Mouse (Mus musculus): ENCODE measurements around the gene Gm35549. TPM values are rescaled to one million over a fixed set of nuclear protein-coding genes. Genes with fewer than 3 reads are reported as not detected.

Gm35549 gene
- polyA plus RNA-seq, 1 experiment from 2014 or later: 0.51 TPM

GRCm38 (mm10) chr9:122823374-122824017 is 20.3 kb downstream of the Gm35549 start:
- Histone ChIP-seq H3K4me3 (no peak overlapping the region), H3K36me3 (peaks cover 76% of the 10 kb centered on the region), H3K27ac (no peak overlapping the region)

GRCm38 (mm10) chr9:122815239-122815851 is 28.5 kb downstream of the Gm35549 start:
- H3K36me3 ChIP-seq: peaks cover 56% of the 10 kb centered on the region
- 90% methylated on average over 4 of the region's 4 CpGs for WGBS
- no peak for ATAC-seq (ENCODE audit: low FRiP score)

More at GRCm38 (mm10) chr9:122823374-122824017, 20.3 kb downstream of the Gm35549 start:
- Histone ChIP-seq H3K9ac (no peak overlapping the region), H3K4me2 (no peak overlapping the region), H3K4me1 (replicated peaks) (no peaks in the 10 kb centered on the region), H3K27me3 (no peaks in the 10 kb centered on the region), H3K9me3 (no peaks in the 10 kb centered on the region)
- ATAC-seq (ENCODE audit: low FRiP score): no peak
- 94% methylated on average over 5 of the region's 5 CpGs for WGBS

GRCm38 (mm10) chr9:122814775-122815174 is 29.1 kb downstream of the Gm35549 start:
- Histone ChIP-seq H3K9ac (no peak overlapping the region), H3K36me3 (peaks cover 55% of the 10 kb centered on the region), H3K27ac (no peak overlapping the region), H3K4me3 (no peak overlapping the region), H3K4me1 (replicated peaks) (no peaks in the 10 kb centered on the region), H3K27me3 (no peaks in the 10 kb centered on the region), H3K9me3 (no peaks in the 10 kb centered on the region), H3K4me2 (no peak overlapping the region)
- no peak for ATAC-seq (ENCODE audit: low FRiP score)
- WGBS: 94% methylated on average over 2 of the region's 2 CpGs

More at GRCm38 (mm10) chr9:122815239-122815851, 28.5 kb downstream of the Gm35549 start:
- Histone ChIP-seq H3K27ac (no peak overlapping the region), H3K4me1 (replicated peaks) (no peaks in the 10 kb centered on the region), H3K9me3 (no peaks in the 10 kb centered on the region), H3K4me2 (no peak overlapping the region), H3K27me3 (no peaks in the 10 kb centered on the region), H3K4me3 (no peak overlapping the region), H3K9ac (no peak overlapping the region)

DNA sequence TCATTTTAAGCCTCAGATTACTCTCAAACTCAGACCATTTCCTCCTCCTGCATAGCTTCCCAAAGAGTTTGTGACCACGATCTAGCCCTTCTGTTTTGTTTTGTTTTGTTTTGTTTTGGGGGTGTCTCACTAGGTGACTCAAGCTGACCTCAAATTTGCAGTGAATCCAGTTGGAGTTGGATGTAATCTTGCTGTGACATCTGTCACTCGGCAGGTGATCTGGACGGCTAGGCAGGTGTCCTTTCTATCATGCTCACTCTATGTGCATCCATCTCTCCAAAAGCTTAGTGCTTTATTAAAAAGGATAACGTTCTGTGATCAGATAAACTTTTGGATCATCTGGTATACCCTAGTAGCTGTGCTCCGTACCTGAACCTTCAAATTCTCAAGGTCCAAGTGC is 31.4 kb downstream of the Gm35549 start:
- H3K4me2 ChIP-seq: no peak overlapping the region
- no peaks in the 10 kb centered on the region for H3K9me3 ChIP-seq
- WGBS: 90% methylated on average over 5 of the region's 5 CpGs
- no peak overlapping the region for H3K4me3 ChIP-seq
- no peak overlapping the region for H3K27ac ChIP-seq
- H3K4me1 ChIP-seq (replicated peaks): no peaks in the 10 kb centered on the region
- no peak for ATAC-seq (ENCODE audit: low FRiP score)
- no peak overlapping the region for H3K9ac ChIP-seq
- peaks cover 49% of the 10 kb centered on the region for H3K36me3 ChIP-seq
- no peaks in the 10 kb centered on the region for H3K27me3 ChIP-seq

DNA sequence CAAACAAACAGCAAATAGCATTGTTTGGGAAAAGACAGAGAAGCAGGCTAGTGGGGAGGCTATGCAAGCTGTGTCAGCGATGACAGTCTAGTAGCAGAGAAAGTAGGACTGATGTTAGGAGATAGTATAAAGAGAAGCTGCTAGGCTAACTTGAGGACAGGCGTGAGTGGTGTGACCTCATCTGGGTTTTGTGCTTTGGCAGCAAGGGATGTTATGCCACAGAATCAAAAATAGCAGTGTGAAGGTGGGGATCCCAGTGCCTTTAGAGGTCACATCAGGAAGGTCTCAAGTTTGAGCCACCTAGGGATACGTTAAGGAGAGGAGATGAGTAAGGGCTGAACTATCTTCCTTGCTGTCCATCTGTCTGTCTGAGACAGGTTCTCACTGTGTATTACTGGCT is 33.6 kb downstream of the Gm35549 start:
- H3K27ac ChIP-seq: no peak overlapping the region
- peaks cover 33% of the 10 kb centered on the region for H3K36me3 ChIP-seq
- no peak for ATAC-seq (ENCODE audit: low FRiP score)
- H3K27me3 ChIP-seq: no peaks in the 10 kb centered on the region
- H3K9me3 ChIP-seq: no peaks in the 10 kb centered on the region
- no peak overlapping the region for H3K4me2 ChIP-seq
- 90% methylated on average over 3 of the region's 3 CpGs for WGBS
- peaks cover 11% of the 10 kb centered on the region for H3K4me1 ChIP-seq (replicated peaks)
- H3K4me3 ChIP-seq: no peak overlapping the region
- no peak overlapping the region for H3K9ac ChIP-seq

GRCm38 (mm10) chr9:122807186-122807585 is 36.6 kb downstream of the Gm35549 start:
- ATAC-seq (ENCODE audit: low FRiP score): no peak
- Histone ChIP-seq H3K4me1 (replicated peaks) (peaks cover 11% of the 10 kb centered on the region), H3K27me3 (no peaks in the 10 kb centered on the region), H3K9me3 (no peaks in the 10 kb centered on the region), H3K4me2 (no peak overlapping the region), H3K36me3 (peaks cover 15% of the 10 kb centered on the region), H3K4me3 (no peak overlapping the region), H3K9ac (no peak overlapping the region), H3K27ac (no peak overlapping the region)
- WGBS: 98% methylated on average over 2 of the region's 2 CpGs

GRCm38 (mm10) chr9:122805845-122806341 is 37.9 kb downstream of the Gm35549 start:
- ATAC-seq (ENCODE audit: low FRiP score): no peak; the same call in 1 of the 2 replicates

DNA sequence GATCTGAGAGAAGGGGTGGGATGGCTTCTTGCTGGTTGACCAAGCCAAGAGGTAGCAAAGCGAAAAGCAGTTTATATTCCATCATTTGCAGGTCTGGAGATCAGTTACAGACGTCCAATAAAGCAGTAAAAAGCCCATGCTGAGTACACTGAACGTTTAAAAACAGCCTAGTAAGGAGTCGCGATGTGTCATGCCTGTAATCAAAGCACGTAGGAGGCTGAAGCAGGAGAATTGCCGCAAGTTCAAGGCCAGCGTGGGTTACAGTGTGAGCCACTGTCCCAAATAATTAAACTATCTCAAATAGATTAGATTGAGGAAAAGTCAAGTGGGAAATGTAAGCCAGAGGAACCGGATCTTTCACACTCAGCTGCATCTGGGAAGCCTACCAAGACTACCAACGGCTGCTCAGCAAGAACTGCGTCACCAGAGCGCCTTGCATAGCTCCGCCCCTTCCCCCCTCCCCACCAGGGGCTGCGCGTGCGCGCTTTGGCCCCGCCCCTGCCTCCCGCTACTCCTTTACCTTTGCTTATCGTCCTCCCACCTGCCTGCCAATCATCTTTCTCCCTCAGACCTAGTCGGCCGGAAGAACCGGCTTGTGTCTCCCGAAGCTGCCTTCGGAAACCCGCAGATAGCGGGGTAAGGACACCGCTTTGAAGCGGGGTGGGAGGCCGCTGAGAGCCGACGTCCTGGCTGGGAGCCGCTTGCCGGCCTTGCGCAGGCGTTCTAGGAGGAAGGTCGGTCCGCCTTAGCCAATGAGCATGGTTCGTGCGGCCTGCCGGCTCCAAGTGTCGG is 38.6 kb downstream of the Gm35549 start, which contains the start of gene Tcaim:
Tcaim (plus strand) TSS at position 487 of the 792 bp plus-strand sequence.
- no peaks in the 10 kb centered on the region for H3K9me3 ChIP-seq
- 9% methylated on average over 42 of the region's 42 CpGs for WGBS
- H3K4me2 ChIP-seq: peak within 1 kb of the TSS; percentile 93
- peak within 1 kb of the TSS; percentile 86 for H3K9ac ChIP-seq
- peak; percentile 98 for ATAC-seq (ENCODE audit: low FRiP score)
- H3K4me3 ChIP-seq: peak within 1 kb of the TSS; percentile 72
- no peaks in the 10 kb centered on the region for H3K27me3 ChIP-seq
- H3K4me1 ChIP-seq (replicated peaks): peaks cover 11% of the 10 kb centered on the region
- peaks cover 10% of the 10 kb centered on the region for H3K36me3 ChIP-seq
- peak within 1 kb of the TSS; percentile 96 for H3K27ac ChIP-seq

More at GRCm38 (mm10) chr9:122805845-122806341, 37.9 kb downstream of the Gm35549 start:
- peak overlapping the region; percentile 72 for H3K4me3 ChIP-seq
- no peaks in the 10 kb centered on the region for H3K27me3 ChIP-seq
- no peaks in the 10 kb centered on the region for H3K9me3 ChIP-seq
- WGBS: 20% methylated on average over 10 of the region's 10 CpGs
- peaks cover 15% of the 10 kb centered on the region for H3K36me3 ChIP-seq
- H3K9ac ChIP-seq: peak overlapping the region; percentile 86
- H3K27ac ChIP-seq: peak overlapping the region; percentile 96
- H3K4me2 ChIP-seq: peak overlapping the region; percentile 93
- peaks cover 11% of the 10 kb centered on the region for H3K4me1 ChIP-seq (replicated peaks)

DNA sequence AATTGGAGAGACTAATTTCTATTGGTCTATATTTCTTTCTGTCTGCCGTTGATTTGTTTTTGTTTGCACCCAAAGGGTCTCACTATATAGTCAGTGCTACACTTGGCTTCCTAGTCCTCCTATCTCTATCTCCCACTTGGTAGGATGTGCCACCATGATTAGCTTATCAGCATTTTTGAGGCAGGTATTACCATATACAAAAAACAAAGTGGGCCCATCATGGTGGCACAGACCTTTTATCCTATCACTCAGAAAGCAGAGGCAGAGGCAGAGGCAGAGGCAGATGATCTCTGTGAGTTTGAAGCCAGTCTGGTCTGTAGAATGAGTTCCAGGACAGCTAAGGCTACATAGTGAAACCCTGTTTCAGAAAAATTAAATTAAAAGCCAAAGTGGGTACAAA is 57.3 kb downstream of the Gm35549 start:
- H3K27ac ChIP-seq: no peak overlapping the region
- no peak overlapping the region for H3K9ac ChIP-seq
- H3K4me3 ChIP-seq: no peak overlapping the region
- no peak for ATAC-seq (ENCODE audit: low FRiP score)
- H3K27me3 ChIP-seq: no peaks in the 10 kb centered on the region
- no peaks in the 10 kb centered on the region for H3K9me3 ChIP-seq
- no peak overlapping the region for H3K4me2 ChIP-seq
- 90% methylated on average over 1 of the region's 1 CpGs for WGBS
- H3K4me1 ChIP-seq (replicated peaks): no peaks in the 10 kb centered on the region
- H3K36me3 ChIP-seq: no peaks in the 10 kb centered on the region

GRCm38 (mm10) chr9:122785231-122785630 is 58.6 kb downstream of the Gm35549 start:
- Histone ChIP-seq H3K4me1 (replicated peaks) (no peaks in the 10 kb centered on the region), H3K4me2 (no peak overlapping the region)
- WGBS: 80% methylated on average over 5 of the region's 5 CpGs

More at GRCm38 (mm10) chr9:122785231-122785630, 58.6 kb downstream of the Gm35549 start:
- no peaks in the 10 kb centered on the region for H3K27me3 ChIP-seq
- no peak overlapping the region for H3K4me3 ChIP-seq
- H3K9me3 ChIP-seq: no peaks in the 10 kb centered on the region
- no peak for ATAC-seq (ENCODE audit: low FRiP score)
- H3K27ac ChIP-seq: no peak overlapping the region
- H3K36me3 ChIP-seq: no peaks in the 10 kb centered on the region
- no peak overlapping the region for H3K9ac ChIP-seq
